Mouse (Mus musculus) myocyte (in vitro differentiated cells): ENCODE measurements around the gene Trak1.

ENCODE experiments used
- E2F4 ChIP-seq: IDR thresholded peaks from one replicate; pipeline ENCODE4 v1.6.1; 2011; ENCODE audit warnings: mild to moderate bottlenecking, control low read depth, moderate library complexity; ENCODE audit not compliant: insufficient read depth
- MAX ChIP-seq: IDR thresholded peaks from one replicate; pipeline ENCODE4 v1.6.1; 2011; ENCODE audit warnings: low read depth, mild to moderate bottlenecking, control low read depth
- POLR2A ChIP-seq: IDR thresholded peaks from one replicate; pipeline ENCODE4 v1.6.1; 2011; ENCODE audit warnings: low read depth, mild to moderate bottlenecking, control low read depth, moderate library complexity; ENCODE audit not compliant: insufficient read length

- no peak for TF ChIP-seq MAX
- TF ChIP-seq POLR2A = no peak
- TF ChIP-seq E2F4 = no peak
Measured at GRCm38 (mm10) chr9:121359266-121359972, 62.1 kb downstream of the Trak1 start.
